Mouse (Mus musculus) kidney, postnatal 36 days (tissue): ENCODE measurements around the gene Abcb4.
"Not testable (repeated sequence)": the region's sequence is repeated elsewhere in the genome, so short reads cannot be mapped to it uniquely, and the experiment has no call there.

ENCODE experiments used
- DNase-seq, 2 experiments: peaks; one replicate each; pipeline ENCODE4 v3.0.0; 2021 to 2022; ENCODE audit warnings: mixed read lengths in 2 of 2

Gene Abcb4

DNA sequence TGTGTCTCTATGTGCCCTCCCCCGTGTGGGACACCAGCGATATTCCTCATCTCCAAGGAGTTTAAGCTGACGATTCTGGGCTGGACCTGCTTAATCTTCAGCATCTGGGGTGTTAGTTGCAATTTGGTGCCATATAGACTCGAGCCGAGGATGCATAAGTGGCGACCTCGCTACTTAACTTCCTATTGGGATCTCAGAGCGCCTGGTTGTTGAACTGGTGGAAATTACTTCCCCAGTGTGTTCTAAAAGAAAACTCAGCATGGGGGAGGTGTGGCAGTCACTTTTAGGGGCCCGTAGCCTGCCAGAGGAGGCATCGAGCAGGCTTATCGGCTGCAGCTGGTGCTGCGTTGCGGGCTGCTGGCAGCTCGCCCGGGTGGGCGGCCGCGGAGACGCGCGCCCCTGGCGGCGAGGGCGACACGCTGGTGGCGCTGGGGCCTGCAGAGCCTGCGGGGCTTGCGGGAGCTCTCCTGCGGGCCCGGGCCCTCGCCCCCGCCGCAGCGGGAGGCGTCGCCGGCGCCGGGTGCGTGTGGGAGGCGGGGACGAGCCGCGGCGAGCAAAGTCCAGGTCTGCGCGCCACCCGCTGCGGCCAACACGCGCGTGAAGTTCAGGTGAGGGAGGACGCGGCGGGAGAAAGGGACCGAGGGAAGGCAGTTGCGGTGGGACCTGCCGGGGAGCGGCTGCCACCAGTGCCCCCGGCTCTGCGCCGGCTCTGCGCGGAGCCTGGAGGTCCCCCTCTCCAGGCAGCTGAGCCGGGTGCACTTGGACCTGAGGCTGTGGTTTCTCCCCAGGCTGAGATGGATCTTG lies at the start of gene Abcb4:
Abcb4 (plus strand) TSS at position 418 of the 804 bp plus-strand sequence.
- peak; percentile 21 to 66 for DNase-seq

- DNase-seq = not testable (repeated sequence)
Measured at GRCm38 (mm10) chr5:8848607-8849575, 44.6 kb upstream of the Abcb4 start.

- no peak for DNase-seq
Measured at GRCm38 (mm10) chr5:8850851-8851250, 42.7 kb upstream of the Abcb4 start.

DNA sequence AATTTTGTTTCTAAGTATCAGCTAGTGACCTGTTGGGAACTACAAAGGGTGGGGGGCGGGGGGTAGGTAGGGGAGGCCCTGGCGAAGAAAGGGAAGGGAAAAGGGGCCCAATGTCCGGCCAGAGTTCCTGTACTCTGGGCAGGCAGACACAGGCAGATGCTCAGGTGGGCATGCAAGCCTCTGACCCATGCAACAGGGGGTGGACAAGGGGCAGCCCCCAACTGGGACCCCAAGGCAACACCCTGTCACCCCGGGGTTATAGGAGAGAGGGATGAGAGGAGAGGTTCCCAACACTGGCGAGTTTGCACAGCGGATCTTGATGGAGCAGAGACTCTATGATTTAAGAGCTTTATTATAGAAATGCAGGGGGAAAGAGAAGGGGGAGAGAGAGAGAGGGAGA lies 36.3 kb upstream of the Abcb4 start:
- DNase-seq = no peak

GRCm38 (mm10) chr5:8861811-8862210 lies 31.7 kb upstream of the Abcb4 start:
- no peak for DNase-seq

GRCm38 (mm10) chr5:8863580-8864337 lies 29.8 kb upstream of the Abcb4 start:
- no peak for DNase-seq

DNA sequence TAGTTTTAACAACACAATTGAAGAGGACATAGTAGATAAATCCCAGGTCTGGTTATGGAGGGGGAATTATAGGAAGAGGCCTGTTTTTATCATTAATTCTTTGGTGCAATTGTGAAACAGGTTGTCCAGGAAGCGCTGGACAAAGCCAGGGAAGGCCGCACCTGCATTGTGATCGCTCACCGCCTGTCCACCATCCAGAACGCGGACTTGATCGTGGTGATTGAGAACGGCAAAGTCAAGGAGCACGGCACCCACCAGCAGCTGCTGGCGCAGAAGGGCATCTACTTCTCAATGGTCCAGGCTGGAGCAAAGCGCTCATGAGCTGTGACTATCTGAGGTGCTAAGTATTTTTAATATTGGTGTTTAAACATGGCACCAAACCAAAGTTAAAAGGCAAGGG lies 27.9 kb upstream of the Abcb4 start:
- not testable (repeated sequence) for DNase-seq

DNA sequence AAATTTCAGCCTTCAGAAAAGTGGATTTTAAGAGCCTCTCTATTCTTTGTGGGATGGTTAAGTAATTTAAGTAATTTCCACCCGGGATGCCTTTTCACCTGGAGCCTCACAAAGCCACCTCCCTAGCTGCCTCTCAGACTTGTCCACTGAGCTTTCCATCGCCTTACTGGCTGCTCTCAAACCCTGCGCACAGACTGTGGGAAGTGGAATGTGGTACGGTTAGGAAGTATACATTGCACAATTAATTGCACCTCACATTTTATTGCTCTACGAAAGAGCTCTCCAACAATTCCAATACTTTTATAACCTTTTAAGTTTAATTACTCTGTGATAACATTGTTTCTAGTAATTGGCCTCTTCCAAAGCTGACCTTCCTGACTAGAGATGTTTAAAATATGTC lies 27.2 kb upstream of the Abcb4 start:
- no peak for DNase-seq

GRCm38 (mm10) chr5:8868019-8868418 lies 25.5 kb upstream of the Abcb4 start:
- peak; percentile 1 to 33 for DNase-seq

- no peak for DNase-seq
Measured at GRCm38 (mm10) chr5:8872979-8873915, 20.3 kb upstream of the Abcb4 start.

DNA sequence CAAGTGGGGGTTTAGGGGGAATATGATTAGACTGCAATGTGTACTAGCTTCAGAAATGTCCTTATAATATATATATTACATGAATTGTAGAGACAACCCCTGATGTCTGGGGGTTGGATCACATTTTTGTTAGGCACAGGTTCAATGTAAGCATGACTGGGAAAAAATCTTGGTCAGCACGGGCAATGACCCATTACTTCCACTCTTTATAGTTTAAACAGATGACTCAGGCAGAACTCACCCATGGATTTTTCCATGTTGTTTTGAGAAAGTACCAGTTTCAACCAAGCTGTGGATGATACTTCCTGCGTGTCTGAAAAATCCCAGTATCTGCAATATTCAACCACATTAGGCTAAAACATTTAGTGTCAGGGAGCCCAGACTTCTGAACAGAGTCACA lies 16.4 kb upstream of the Abcb4 start:
- DNase-seq = no peak

DNA sequence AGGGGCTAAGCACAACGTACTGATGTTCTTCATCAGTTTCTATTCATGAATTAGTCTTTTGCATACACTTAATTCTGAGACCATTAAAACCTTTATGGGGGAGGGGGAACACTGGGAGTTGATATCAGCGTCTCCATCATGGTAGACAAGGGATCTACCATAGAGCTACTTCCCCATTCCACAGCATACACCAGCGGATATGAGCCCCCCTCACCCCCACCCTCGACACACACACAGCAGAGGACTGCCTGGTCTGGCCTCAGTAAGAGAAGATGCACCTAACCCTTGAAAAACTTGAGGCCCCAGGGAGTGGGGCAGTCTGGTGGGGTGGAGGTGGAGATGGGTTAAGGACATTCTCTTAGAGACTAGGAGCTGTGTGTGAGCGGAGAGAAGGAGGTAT lies 15.7 kb upstream of the Abcb4 start:
- no peak for DNase-seq

DNA sequence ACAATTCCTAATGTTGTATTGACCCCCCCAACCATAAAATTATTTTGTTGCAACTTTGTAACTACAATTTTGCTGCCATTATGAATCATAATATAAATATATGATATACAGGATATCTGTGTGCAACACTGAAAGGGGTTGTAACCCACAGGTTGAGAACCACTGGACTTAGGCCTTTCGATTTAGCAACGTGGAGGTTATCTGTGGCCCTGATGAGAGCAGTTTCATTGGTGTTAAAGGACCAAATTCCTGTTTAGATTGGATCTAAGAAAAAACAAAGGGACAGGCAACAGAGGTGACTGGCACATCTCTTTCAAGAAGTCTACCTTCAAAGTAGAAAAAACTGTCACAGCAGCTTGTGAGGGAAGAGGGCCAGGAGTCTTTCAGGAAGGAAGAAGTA lies 7.7 kb upstream of the Abcb4 start:
- no peak for DNase-seq

GRCm38 (mm10) chr5:8894104-8894425 lies 548 bp downstream of the Abcb4 start:
- no peak for DNase-seq

DNA sequence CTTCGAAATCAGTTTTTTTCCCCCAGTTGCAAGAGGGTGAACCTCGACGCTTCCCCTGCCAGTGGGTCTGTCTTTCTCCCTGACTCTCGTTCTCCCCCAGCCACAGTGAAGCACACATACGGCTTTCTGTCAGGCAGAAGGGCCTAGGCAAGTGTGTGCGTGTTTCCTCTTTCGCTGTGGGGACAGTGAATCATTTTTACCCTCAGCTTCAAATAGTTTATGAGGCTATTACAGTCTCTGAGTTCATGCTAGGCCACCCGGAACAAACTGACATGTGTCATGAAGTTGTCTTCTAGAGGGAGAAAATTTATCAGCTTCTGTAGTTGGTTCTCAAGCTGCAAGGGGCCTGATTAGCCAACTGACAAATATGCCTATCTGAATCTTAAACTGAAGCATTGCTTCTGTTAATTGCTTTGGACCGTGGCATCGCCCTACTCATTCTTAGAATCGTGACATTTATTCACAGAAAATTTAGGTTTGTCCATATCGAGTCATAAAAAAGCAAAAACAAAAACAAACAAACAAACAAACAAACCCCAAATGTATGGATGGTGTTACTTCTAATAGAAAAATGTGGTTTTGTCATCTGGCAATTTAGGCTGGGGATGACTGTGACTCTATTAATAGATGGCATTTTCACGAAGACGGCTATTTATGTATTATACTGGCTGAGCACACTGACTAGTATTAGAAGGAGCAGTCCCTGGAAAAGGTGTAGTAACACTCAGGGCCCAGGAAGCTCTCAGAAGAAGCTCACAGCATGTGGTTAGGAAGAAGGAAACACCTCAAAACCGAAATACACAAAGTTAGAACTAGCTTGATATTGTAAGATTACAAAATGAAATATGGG lies 1.3 kb downstream of the Abcb4 start:
- DNase-seq = no peak

GRCm38 (mm10) chr5:8896198-8896597 lies 2.7 kb downstream of the Abcb4 start:
- DNase-seq = no peak

- DNase-seq = no peak
Measured at GRCm38 (mm10) chr5:8898246-8898645, 4.7 kb downstream of the Abcb4 start.

DNA sequence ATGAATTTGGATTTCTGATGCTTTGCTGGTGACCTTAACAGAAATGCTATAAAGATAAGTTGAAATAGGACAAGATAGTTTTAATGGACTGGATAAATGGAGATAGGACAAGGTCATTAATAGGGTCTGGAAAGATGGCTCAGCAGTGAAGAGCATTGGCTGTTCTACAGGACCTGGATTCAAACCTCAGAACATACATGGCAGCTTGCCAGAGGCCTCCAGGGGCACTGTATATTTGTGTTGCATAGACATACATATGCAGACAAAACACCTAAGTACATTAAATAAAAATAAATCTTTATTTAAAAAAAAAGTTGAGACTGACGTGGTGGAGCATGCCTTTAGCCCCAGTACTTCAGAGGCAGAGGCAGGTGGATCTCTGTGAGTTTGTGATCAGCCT lies 7.5 kb downstream of the Abcb4 start:
- no peak for DNase-seq

DNA sequence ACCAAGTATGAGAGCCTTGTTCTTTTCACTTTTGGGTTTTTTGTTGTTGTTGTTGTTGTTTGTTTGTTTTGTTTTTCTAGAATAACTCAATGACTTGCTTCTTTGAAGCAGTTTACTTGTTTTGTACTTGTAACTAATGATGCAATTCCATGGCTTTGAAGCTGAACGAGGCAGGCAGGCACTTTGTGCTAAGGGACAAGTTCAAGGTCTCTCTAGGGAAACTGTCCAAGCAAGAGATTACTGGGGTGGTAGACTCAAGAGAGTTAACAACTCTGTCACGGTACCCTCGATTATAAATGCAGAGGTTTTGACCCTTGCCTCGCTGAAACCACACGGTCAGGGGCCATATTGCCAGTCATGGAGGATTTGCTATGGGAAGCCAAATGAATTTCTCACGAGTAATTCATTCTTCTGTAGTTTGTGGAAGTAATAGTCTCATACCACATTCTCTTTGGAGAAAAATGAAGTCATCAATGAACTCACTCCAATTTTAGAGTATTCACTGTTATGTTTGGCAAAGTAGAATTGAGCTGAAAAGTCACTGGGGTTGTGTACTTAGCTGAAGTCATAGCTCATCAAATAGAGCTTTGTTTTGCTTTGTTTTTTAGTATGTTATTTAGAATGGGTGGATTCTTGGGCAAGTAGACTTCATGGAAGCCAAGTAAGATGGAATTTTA lies 8.8 kb downstream of the Abcb4 start:
- no peak for DNase-seq

DNA sequence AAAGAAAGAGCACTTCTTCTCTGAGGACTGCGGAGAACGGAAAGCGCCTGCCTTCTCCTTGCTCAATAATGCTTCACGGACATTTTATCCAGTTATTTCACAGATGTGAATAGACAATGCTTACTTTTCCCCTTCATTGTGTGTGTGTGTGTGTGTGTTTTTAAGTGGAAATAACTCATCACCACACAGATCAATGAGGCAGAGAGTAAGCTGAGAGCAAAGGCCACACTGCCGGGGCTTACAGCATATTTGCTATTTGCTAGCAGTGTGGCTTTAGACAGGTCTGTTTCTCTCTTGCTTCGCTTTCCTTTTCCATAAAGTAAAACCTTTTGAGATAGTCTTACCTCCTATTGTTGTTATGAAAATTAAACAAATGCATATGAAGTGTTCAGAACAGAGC lies 11.0 kb downstream of the Abcb4 start:
- DNase-seq = no peak
